Mouse (Mus musculus) mesoderm, embryonic 11.5 days (tissue): ENCODE measurements around the gene Ahsa1.
"Not testable (repeated sequence)": the region's sequence is repeated elsewhere in the genome, so short reads cannot be mapped to it uniquely, and the experiment has no call there.

Experiments
- DNase-seq: peaks from one replicate; pipeline ENCODE4 v3.0.0-alpha.2; 2012; ENCODE audit warnings: low read depth, low spot score

Gene Ahsa1

GRCm38 (mm10) chr12:87281766-87282165 lies 15.5 kb downstream of the Ahsa1 start:
- DNase-seq = no peak

DNA sequence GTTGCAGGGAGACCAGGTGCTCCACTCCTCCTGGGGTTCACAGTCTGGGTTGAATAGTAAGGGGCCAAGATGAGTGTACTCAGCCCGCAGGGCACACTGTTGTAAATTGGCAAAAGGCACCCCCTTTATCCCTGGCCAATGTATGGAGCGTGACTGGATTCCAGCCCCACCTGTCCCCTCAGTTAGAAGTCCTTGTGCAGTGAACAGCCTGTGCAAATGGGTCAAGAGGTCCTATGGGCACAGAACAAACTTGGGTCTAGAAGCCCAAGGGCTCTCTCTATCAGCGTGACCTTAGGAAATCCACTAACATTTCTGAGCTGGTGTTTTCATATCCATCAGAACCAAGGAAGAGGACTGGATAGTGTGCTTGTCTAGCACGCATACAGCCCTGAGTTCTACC lies 16.5 kb downstream of the Ahsa1 start:
- DNase-seq = no peak

GRCm38 (mm10) chr12:87283706-87284105 lies 17.4 kb downstream of the Ahsa1 start:
- no peak for DNase-seq

DNA sequence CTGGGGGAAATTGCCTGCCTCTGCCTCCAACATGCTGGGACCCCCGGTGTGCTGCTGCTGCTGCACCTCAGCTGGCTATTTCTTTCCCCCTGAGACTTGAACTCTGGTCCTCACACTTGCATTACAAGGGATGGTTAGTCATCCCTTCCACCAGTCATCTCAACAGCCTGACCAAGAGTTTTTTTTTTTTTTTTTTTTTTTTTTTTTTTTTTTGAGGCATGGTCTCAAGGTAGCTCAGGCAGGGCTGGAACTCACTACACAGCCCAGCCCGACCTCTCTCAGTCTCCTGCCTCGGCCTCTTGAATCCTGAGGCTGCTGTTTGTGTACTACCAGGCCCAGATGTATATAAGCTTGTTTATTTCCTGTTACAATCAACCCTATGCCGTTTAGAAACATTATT lies 18.0 kb downstream of the Ahsa1 start:
- no peak for DNase-seq

GRCm38 (mm10) chr12:87284726-87285125 lies 18.4 kb downstream of the Ahsa1 start:
- no peak for DNase-seq

- DNase-seq = no peak
Measured at GRCm38 (mm10) chr12:87289100-87289499, 22.8 kb downstream of the Ahsa1 start.

GRCm38 (mm10) chr12:87293934-87294333 lies 27.7 kb downstream of the Ahsa1 start:
- no peak for DNase-seq

- no peak for DNase-seq
Measured at GRCm38 (mm10) chr12:87299037-87299656, 32.9 kb downstream of the Ahsa1 start.

DNA sequence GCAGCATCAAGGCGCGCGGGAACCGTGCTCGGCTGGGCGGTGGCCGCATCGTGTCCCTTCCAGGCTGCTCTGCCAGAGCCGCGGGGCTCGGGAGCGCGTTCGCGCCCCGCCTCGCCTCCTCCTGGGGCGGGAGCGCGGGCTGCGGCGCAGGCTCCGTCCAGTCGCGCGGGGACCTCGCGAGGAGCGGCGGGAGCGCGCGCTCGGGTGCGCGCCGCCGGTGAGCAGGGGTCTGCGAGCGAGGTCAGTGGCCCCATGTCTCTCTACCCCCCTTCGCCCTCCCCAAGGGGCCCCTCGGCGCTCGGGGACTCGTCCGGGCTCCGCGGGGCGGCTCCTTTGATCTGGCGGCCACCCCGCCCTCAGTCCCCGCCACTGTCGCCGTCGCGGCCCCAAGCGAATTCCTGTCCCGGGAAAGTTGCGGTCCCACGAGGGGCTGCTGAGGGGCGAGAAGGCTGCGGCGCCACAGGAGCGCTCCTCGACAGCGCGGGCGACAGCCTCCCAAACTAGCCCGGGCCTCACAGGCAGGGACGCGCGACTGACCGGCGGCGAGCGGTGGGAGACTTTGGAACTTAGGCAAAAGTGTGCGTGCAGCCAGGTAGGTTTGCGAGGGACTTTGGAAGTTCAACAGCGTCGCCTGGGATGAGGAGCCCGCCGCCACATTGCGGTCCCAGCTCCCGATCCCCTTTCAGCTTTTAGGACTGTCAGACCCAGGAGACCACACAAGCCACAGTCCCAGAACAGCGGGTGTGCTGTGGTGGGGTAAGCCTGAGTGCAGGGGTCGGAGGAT lies 33.6 kb downstream of the Ahsa1 start, which contains the start of gene Ism2:
Ism2 (minus strand) TSS at position 49 of the 784 bp plus-strand sequence.
- DNase-seq = peak; percentile 39

- no peak for DNase-seq
Measured at GRCm38 (mm10) chr12:87300441-87300690, 34.1 kb downstream of the Ahsa1 start.

DNA sequence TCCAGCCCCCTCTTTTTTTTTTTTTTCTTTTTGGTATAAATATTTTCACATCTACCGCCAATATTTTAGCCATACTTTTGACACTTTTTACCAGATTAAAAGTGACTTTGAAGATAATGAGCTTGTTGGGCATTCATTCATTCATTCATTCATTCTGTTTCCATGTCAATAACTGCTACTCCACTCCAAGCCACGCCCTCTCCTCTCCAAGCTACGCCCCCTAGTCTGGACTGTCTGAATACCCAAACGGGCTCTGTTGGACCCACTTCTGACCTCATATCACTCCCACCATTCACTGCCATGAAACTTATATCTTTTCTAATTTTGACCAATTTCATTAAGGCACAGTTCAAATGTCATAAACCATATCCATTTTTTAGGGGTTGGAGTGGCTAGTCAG lies 34.9 kb downstream of the Ahsa1 start:
- no peak for DNase-seq

DNA sequence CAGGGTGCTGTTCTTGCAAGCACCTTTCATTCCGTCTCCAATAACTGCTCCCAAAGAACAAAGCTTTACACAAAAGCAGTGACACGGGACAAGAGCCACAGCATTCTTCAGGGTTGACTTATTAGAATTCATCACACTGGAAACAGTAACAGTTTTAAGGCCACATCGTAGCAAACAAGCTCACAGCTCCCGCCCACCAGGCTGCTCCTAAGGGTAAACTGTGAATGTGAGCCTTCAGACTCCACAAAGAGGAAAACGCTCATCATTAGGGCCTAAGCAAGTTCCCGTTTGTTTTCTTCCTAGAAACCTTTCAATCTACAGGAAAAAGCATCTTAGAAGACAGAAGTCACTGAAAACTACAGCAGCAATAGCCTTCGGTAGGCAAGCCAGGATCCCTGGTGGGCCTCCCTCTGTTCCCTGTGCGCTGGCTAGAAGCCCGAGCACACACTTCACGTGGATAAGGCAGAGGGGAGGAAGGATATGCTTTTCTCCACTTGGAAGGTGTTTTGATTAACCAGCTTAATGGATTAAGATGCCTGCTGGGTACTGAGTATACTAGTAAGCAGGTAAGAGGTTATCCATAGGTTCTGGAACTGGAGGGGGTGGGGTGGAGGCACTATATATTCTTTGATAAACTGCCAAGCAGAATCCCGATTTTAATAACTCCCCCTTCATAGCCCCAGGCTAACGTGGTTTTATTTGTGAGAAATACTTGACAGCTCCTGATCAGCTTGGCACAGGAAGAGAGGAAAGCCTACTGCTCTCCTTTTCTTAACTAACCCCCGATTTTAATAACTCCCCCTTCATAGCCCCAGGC lies 39.7 kb downstream of the Ahsa1 start:
- DNase-seq = no peak

DNA sequence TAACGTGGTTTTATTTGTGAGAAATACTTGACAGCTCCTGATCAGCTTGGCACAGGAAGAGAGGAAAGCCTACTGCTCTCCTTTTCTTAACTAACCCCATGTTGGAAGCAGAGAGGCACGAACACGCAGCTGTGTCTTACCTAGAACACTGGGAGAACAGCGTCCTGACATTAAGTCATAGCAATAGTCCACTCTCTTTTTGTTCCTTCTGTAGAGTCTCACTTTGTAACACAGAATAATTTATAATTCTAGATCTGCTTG lies 40.2 kb downstream of the Ahsa1 start:
- not testable (repeated sequence) for DNase-seq

DNA sequence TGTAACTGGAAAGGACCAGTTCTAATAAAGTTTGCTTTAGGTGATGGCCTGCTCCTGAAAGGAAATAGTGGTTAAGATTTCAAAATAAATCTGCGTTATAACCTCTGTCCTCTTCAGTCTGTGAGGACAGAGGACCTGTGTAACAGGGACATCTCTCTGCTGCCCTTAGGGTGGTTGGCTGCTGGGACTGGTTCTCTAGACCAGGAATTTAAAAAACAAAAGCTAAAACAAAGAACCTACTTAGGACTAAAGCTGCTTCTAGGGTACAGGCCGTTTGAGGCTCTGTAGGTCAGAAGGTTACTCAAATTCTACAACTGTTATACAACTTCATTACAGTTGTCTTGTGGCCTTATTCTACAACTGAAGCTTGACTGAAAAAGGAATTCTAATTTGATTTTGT lies 46.8 kb downstream of the Ahsa1 start:
- DNase-seq = no peak

DNA sequence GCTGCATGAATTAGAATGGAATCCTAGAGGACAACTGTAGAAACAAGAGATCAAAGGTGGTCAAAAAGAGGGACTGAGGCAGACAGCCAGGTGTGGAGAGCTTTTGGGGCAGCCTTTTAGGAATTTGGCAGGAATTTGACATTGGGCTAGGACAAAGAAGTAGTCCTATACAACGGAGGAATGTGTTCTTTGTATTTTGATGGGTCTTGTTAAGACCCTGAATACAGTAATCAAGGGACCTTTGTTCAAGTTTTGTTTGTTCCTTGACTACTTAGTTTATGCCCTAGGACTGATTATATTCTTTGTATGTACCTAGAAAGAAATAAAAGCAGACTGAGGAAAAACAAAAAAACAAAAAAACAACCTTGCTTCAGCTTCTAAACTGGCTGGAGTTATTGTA lies 51.7 kb downstream of the Ahsa1 start:
- no peak for DNase-seq

DNA sequence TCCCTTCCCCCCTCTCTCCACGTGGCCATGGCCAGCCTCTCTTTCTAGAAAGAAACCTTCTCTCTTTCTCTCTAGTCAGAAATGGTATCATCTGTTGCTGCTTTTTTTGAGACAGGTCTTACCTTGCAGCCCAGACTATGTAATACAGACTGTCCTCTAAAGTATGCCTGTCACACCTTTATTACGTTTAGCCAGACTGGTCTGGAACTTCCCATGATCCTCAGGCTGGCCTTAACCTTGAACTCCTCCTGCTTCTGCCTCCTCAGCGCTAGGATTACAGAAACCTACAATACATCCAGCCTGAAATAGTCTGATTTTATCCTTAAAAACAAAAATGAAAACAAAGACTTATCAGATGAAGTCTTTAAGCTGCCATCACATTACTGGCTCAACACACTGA lies 53.0 kb downstream of the Ahsa1 start:
- no peak for DNase-seq
